Mouse (Mus musculus) Muller cell, postnatal 12 days (primary cell): ENCODE measurements around the gene Olfr1280.
"Not testable (repeated sequence)": the region's sequence is repeated elsewhere in the genome, so short reads cannot be mapped to it uniquely, and the experiment has no call there.

Source experiments
- DNase-seq: peaks from one replicate; pipeline ENCODE4 v3.0.0-alpha.2; 2015; ENCODE audit errors: inconsistent ontology term

The Olfr1280 gene

GRCm38 (mm10) chr2:111313717-111314116 is at the start of gene Olfr1280:
Olfr1280 (plus strand) TSS chr2:111314017.
- no peak for DNase-seq

GRCm38 (mm10) chr2:111274006-111274405 is 39.8 kb upstream of the Olfr1280 start, which contains the start of gene Olfr1277:
Olfr1277 (minus strand) TSS chr2:111274106.
- no peak for DNase-seq

GRCm38 (mm10) chr2:111289836-111290235 is 24.0 kb upstream of the Olfr1280 start, which contains the start of gene Olfr1278:
Olfr1278 (plus strand) TSS chr2:111290136.
- DNase-seq = no peak

GRCm38 (mm10) chr2:111298541-111298940 is 15.3 kb upstream of the Olfr1280 start:
- DNase-seq = no peak

- no peak for DNase-seq
These were observed 13.4 kb upstream of the Olfr1280 start, which contains the start of gene Olfr1279 for GRCm38 (mm10) chr2:111300374-111300773. Olfr1279 (plus strand) TSS chr2:111300635.

GRCm38 (mm10) chr2:111326220-111326619 is 12.4 kb downstream of the Olfr1280 start, which contains the start of gene Olfr1281:
Olfr1281 (plus strand) TSS chr2:111326520.
- DNase-seq = no peak

GRCm38 (mm10) chr2:111333721-111334120 is 19.9 kb downstream of the Olfr1280 start:
- DNase-seq = not testable (repeated sequence)

GRCm38 (mm10) chr2:111335976-111336375 is 22.2 kb downstream of the Olfr1280 start, which contains the start of gene Olfr1282:
Olfr1282 (minus strand) TSS chr2:111336076.
- no peak for DNase-seq

- no peak for DNase-seq
These were observed 52.7 kb downstream of the Olfr1280 start, which contains the start of gene Olfr1283 for GRCm38 (mm10) chr2:111366490-111366889. Olfr1283 (plus strand) TSS chr2:111366790.

- DNase-seq = no peak
These were observed 61.4 kb downstream of the Olfr1280 start, which contains the start of gene Olfr1284 for GRCm38 (mm10) chr2:111375222-111375621. Olfr1284 (plus strand) TSS chr2:111375522.
